Mouse (Mus musculus) MEL (cell line): ENCODE results near the gene Cep78. TPM values are rescaled to one million over a fixed set of nuclear protein-coding genes. Genes with fewer than 3 reads are reported as not detected.

Experiments used
- DNase-seq: peaks from one replicate; pipeline ENCODE4 v3.0.0; 2011; ENCODE audit warnings: low read depth, low spot score
- H3K27ac ChIP-seq: 2 replicates; pipeline ENCODE4 v1.5.1; 2012; ENCODE audit warnings: low read depth, mild to moderate bottlenecking, control low read depth, low read length, moderate library complexity; ENCODE audit not compliant: control insufficient read depth
- H3K27me3 ChIP-seq, 2 experiments: fragments of 150-350 bp in 1 of 2; sonication (generic) in 1 of 2; 2 replicates each; pipeline ENCODE4 v1.6.1; 2012; ENCODE audit warnings: low read length in 2 of 2, mild to moderate bottlenecking in 2 of 2, improper control_type of control experiment in 1 of 2, moderate library complexity in 1 of 2; ENCODE audit not compliant: insufficient read depth in 2 of 2, control insufficient read depth in 1 of 2
- H3K36me3 ChIP-seq, 2 experiments: 2 replicates each; pipeline ENCODE4 v1.6.1; 2012 to 2014; ENCODE audit warnings: low read length in 2 of 2, improper control_type of control experiment in 1 of 2, inconsistent platforms in 1 of 2, mild to moderate bottlenecking in 1 of 2; ENCODE audit not compliant: insufficient read depth in 2 of 2, control insufficient read depth in 1 of 2
- H3K4me1 ChIP-seq, 2 experiments: fragments of 150-350 bp in 1 of 2; sonication (generic) in 1 of 2; 2 replicates each; pipeline ENCODE4 v1.6.1; 2012; ENCODE audit warnings: low read length in 2 of 2, improper control_type of control experiment in 1 of 2, mild to moderate bottlenecking in 1 of 2; ENCODE audit not compliant: insufficient read depth in 2 of 2, control insufficient read depth in 1 of 2
- H3K4me3 ChIP-seq, 2 experiments: fragments of 150-350 bp in 1 of 2; sonication (generic) in 1 of 2; 2 replicates each; pipeline ENCODE4 v1.5.1; 2012; ENCODE audit warnings: low read depth in 2 of 2, low read length in 2 of 2, mild to moderate bottlenecking in 2 of 2, moderate library complexity in 2 of 2, control low read depth in 1 of 2, improper control_type of control experiment in 1 of 2; ENCODE audit not compliant: control insufficient read depth in 1 of 2, insufficient read depth in 1 of 2
- H3K79me2 ChIP-seq: 2 replicates; pipeline ENCODE4 v1.6.1; 2012; ENCODE audit warnings: mild to moderate bottlenecking, low read length, moderate library complexity; ENCODE audit not compliant: control insufficient read depth, poor library complexity, insufficient read depth
- H3K9ac ChIP-seq: 2 replicates; pipeline ENCODE4 v1.6.1; 2012; ENCODE audit warnings: low read depth, mild to moderate bottlenecking, control low read depth, low read length, moderate library complexity; ENCODE audit not compliant: control insufficient read depth, poor library complexity, severe bottlenecking
- H3K9me3 ChIP-seq: fragments of 150-350 bp; sonication (generic); replicated peaks from 2 replicates; pipeline ENCODE4 v1.6.1; 2012; ENCODE audit warnings: mild to moderate bottlenecking, low read length, improper control_type of control experiment, moderate library complexity; ENCODE audit not compliant: insufficient read depth
- BHLHE40 ChIP-seq: IDR thresholded peaks from 2 replicates; pipeline ENCODE4 v1.6.1; 2012; ENCODE audit warnings: low read depth, mild to moderate bottlenecking, inconsistent platforms, low read length, improper control_type of control experiment, borderline replicate concordance
- ETS1 ChIP-seq: IDR thresholded peaks from 2 replicates; pipeline ENCODE4 v1.6.1; 2012; ENCODE audit warnings: low read depth, mild to moderate bottlenecking, inconsistent platforms, low read length, improper control_type of control experiment, moderate library complexity
- GATA1 ChIP-seq: IDR thresholded peaks from 2 replicates; pipeline ENCODE4 v1.6.1; 2011; ENCODE audit warnings: low read depth, low read length, improper control_type of control experiment
- HCFC1 ChIP-seq: IDR thresholded peaks from 2 replicates; pipeline ENCODE4 v1.6.1; 2012; ENCODE audit warnings: low read depth, mild to moderate bottlenecking, inconsistent platforms, low read length, improper control_type of control experiment, moderate library complexity
- JUND ChIP-seq: IDR thresholded peaks from 2 replicates; pipeline ENCODE4 v1.6.1; 2011; ENCODE audit warnings: low read depth, mild to moderate bottlenecking, improper control_type of control experiment, low read length
- MAFK ChIP-seq: IDR thresholded peaks from 2 replicates; pipeline ENCODE4 v1.6.1; 2011; ENCODE audit warnings: low read depth, mild to moderate bottlenecking, low read length, improper control_type of control experiment, borderline replicate concordance
- MAZ ChIP-seq: IDR thresholded peaks from 2 replicates; pipeline ENCODE4 v1.6.1; 2012; ENCODE audit warnings: low read depth, mild to moderate bottlenecking, inconsistent platforms, low read length, improper control_type of control experiment
- NELFE ChIP-seq: IDR thresholded peaks from 2 replicates; pipeline ENCODE4 v1.6.1; 2011; ENCODE audit warnings: low read depth, low read length, improper control_type of control experiment
- POLR2AphosphoS2 ChIP-seq: IDR thresholded peaks from 2 replicates; pipeline ENCODE4 v1.6.1; 2011; ENCODE audit warnings: low read length, improper control_type of control experiment
- POLR2AphosphoS5 ChIP-seq: IDR thresholded peaks from 2 replicates; pipeline ENCODE4 v1.6.1; 2012; ENCODE audit warnings: low read depth, borderline replicate concordance, mild to moderate bottlenecking, inconsistent platforms, low read length, moderate library complexity, mixed read lengths
- RAD21 ChIP-seq: IDR thresholded peaks from 2 replicates; pipeline ENCODE4 v1.6.1; 2011; ENCODE audit warnings: mild to moderate bottlenecking, low read depth, low read length, improper control_type of control experiment
- RCOR1 ChIP-seq: IDR thresholded peaks from 2 replicates; pipeline ENCODE4 v1.6.1; 2012; ENCODE audit warnings: low read depth, mild to moderate bottlenecking, inconsistent platforms, low read length, improper control_type of control experiment
- TBP ChIP-seq: IDR thresholded peaks from 2 replicates; pipeline ENCODE4 v1.8.0; 2011; ENCODE audit warnings: low read depth, low read length, improper control_type of control experiment
- UBTF ChIP-seq: IDR thresholded peaks from 2 replicates; pipeline ENCODE4 v1.6.1; 2012; ENCODE audit warnings: low read depth, mild to moderate bottlenecking, inconsistent platforms, low read length, improper control_type of control experiment, moderate library complexity, borderline replicate concordance; ENCODE audit not compliant: insufficient read depth
- USF1 ChIP-seq: IDR thresholded peaks from 2 replicates; pipeline ENCODE4 v1.6.1; 2014; ENCODE audit warnings: low read depth, mild to moderate bottlenecking, inconsistent platforms, low read length, improper control_type of control experiment, moderate library complexity
- ZC3H11A ChIP-seq: IDR thresholded peaks from 2 replicates; pipeline ENCODE4 v1.6.1; 2012; ENCODE audit warnings: low read depth, mild to moderate bottlenecking, inconsistent platforms, low read length, improper control_type of control experiment
- ZKSCAN1 ChIP-seq: IDR thresholded peaks from 2 replicates; pipeline ENCODE4 v1.6.1; 2012; ENCODE audit warnings: low read depth, mild to moderate bottlenecking, inconsistent platforms, low read length, improper control_type of control experiment, moderate library complexity
- ZMIZ1 ChIP-seq: IDR thresholded peaks from 2 replicates; pipeline ENCODE4 v1.6.1; 2012; ENCODE audit warnings: low read depth, mild to moderate bottlenecking, inconsistent platforms, low read length, improper control_type of control experiment, moderate library complexity
- polyA plus RNA-seq, 2 experiments: library from polyadenylated mRNA; stranded (reverse) in 1 of 2; unstranded in 1 of 2; fragments of >175 nt in 1 of 2; fragments of >200 nt in 1 of 2; gene quantifications; 2 replicates each; pipeline versions ENCODE4 v1.2.1 to v1.2.4; 2012; ENCODE audit warnings: low replicate concordance in 2 of 2, low read depth in 1 of 2; ENCODE audit not compliant: insufficient read length in 2 of 2, insufficient read depth in 1 of 2, missing spikeins in 1 of 2
- total RNA-seq: library from RNA; depleted of rRNA; stranded (reverse); fragments of 300-350 nt; gene quantifications from 2 replicates; pipeline ENCODE4 v1.2.3, GENCODE M21; 2012

Cep78 gene
- total and polyA plus RNA-seq, 3 experiments: 22.2 to 23.0 TPM; not detected in 1

GRCm38 (mm10) chr19:15963011-15963695, 21.6 kb downstream of the Cep78 start:
- H3K9me3 ChIP-seq: no peaks in the 10 kb centered on the region
- no peaks in the 10 kb centered on the region for H3K4me1 ChIP-seq
- H3K4me3 ChIP-seq: no peak overlapping the region
- no peaks in the 10 kb centered on the region for H3K79me2 ChIP-seq
- no peaks in the 10 kb centered on the region for H3K27me3 ChIP-seq
- TF ChIP-seq POLR2AphosphoS2: no peak
- peaks cover 0 to 7% of the 10 kb centered on the region in 2 experiments; a peak in 2 of 4 replicates for H3K36me3 ChIP-seq
- DNase-seq: no peak
- H3K9ac ChIP-seq: no peak overlapping the region
- no peak overlapping the region for H3K27ac ChIP-seq

- no peaks in the 10 kb centered on the region for H3K4me1 ChIP-seq
- no peak for DNase-seq
- no peaks in the 10 kb centered on the region for H3K9me3 ChIP-seq
- H3K36me3 ChIP-seq: peaks cover 0 to 7% of the 10 kb centered on the region in 2 experiments; a peak in 2 of 4 replicates
- no peak overlapping the region for H3K9ac ChIP-seq
- TF ChIP-seq USF1 (no peak), MAFK (no peak), ZC3H11A (no peak), POLR2AphosphoS5 (no peak), JUND (no peak), RCOR1 (no peak)
- no peak overlapping the region for H3K4me3 ChIP-seq
- no peak overlapping the region for H3K27ac ChIP-seq
- no peaks in the 10 kb centered on the region for H3K79me2 ChIP-seq
- no peaks in the 10 kb centered on the region for H3K27me3 ChIP-seq
Observed at GRCm38 (mm10) chr19:15962313-15962712, 22.5 kb downstream of the Cep78 start.

- Histone ChIP-seq H3K4me1 (peaks cover 0 to 6% of the 10 kb centered on the region in 2 experiments; a peak in 2 of 4 replicates), H3K27me3 (no peaks in the 10 kb centered on the region), H3K36me3 (peaks cover 0 to 4% of the 10 kb centered on the region in 2 experiments; a peak in 2 of 4 replicates), H3K27ac (no peak overlapping the region), H3K9me3 (no peaks in the 10 kb centered on the region), H3K79me2 (no peaks in the 10 kb centered on the region), H3K4me3 (no peak overlapping the region), H3K9ac (no peak overlapping the region)
- TF ChIP-seq ZKSCAN1 (no peak), ZC3H11A (no peak), TBP (no peak), POLR2AphosphoS2 (no peak), GATA1 (no peak), BHLHE40 (no peak), ETS1 (no peak), ZMIZ1 (no peak), JUND (no peak), MAZ (no peak), HCFC1 (no peak), RAD21 (no peak), NELFE (no peak), UBTF (no peak), POLR2AphosphoS5 (no peak)
- DNase-seq: peak; percentile 79
Observed at GRCm38 (mm10) chr19:15950225-15950624, 34.6 kb downstream of the Cep78 start.
